Mouse (Mus musculus) kidney, adult 2 months (tissue): ENCODE measurements at regions not wholly inside any gene's neighbourhood (a gene's known extent, or its start where the extent isn't known, plus 50 kb on each side); places are given as distances from the start of the nearest gene placed in this dataset.

ENCODE experiments used
- DNase-seq: peaks from one replicate; pipeline ENCODE4 v3.0.0; 2021
- H3K27ac ChIP-seq: fragments of 200-500 bp; 2 replicates; pipeline ENCODE4 v1.5.1; 2012; ENCODE audit warnings: low read depth, low read length, control low read depth, inconsistent platforms; ENCODE audit not compliant: insufficient read depth
- H3K27me3 ChIP-seq: fragments of 200-500 bp; replicated peaks from 2 replicates; pipeline ENCODE4 v1.6.1; 2012; ENCODE audit warnings: mild to moderate bottlenecking, moderate library complexity, low read length, inconsistent platforms; ENCODE audit not compliant: control insufficient read depth, insufficient read depth
- H3K36me3 ChIP-seq: fragments of 200-500 bp; 2 replicates; pipeline ENCODE4 v1.6.1; 2012; ENCODE audit warnings: mild to moderate bottlenecking, moderate library complexity, low read length, inconsistent platforms; ENCODE audit not compliant: control insufficient read depth, insufficient read depth
- H3K4me1 ChIP-seq: fragments of 200-500 bp; 2 replicates; pipeline ENCODE4 v1.6.1; 2011; ENCODE audit warnings: low read length; ENCODE audit not compliant: control insufficient read depth, insufficient read depth
- H3K4me3 ChIP-seq: fragments of 200-500 bp; 2 replicates; pipeline ENCODE4 v1.5.1; 2011; ENCODE audit warnings: mild to moderate bottlenecking, low read depth, low read length, control low read depth; ENCODE audit not compliant: insufficient read depth
- CTCF ChIP-seq: fragments of 200-500 bp; conservative IDR thresholded peaks from 2 replicates; pipeline ENCODE4 v1.5.1; 2011; ENCODE audit warnings: low read depth, mild to moderate bottlenecking, control low read depth, low read length, moderate library complexity, mixed read lengths; ENCODE audit not compliant: insufficient read depth, insufficient read length
- POLR2A ChIP-seq: fragments of 200-500 bp; IDR thresholded peaks from one replicate; pipeline ENCODE4 v1.6.1; 2011; ENCODE audit warnings: low read depth, low read length, control low read depth
- WGBS: fragments of 180-500 bp; shearing (Covaris S2); methylation state at CpG from one replicate; pipeline ENCODE4 v1.1.7; 2018; 5-methylcytosine and 5-hydroxymethylcytosine counted together

DNA sequence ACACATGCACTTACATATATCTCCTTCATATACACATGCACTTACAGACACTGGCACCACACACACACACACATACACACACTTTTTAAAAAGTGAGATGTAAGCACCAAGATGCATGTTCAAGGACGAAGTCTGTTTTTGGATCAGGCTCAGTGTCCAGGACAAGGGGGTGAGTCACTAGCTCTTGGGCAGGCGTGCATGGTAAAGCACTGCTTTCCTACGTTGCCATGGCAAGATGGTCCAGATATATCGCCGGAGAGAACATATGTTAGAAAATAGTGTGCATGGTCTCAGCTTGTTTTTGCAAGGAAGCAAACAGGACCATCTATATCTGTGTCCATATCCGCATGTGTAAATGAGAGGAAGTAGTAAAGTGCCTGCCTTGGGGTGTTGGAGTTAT lies 77.0 kb upstream of the Kcng1 start:
- Histone ChIP-seq H3K4me1 (no peaks in the 10 kb centered on the region), H3K4me3 (no peak overlapping the region), H3K27me3 (no peaks in the 10 kb centered on the region), H3K36me3 (no peaks in the 10 kb centered on the region), H3K27ac (no peak overlapping the region)
- TF ChIP-seq POLR2A = no peak
- TF ChIP-seq CTCF = no peak
- no peak for DNase-seq
- 73% methylated on average over 6 of the region's 6 CpGs for WGBS

- no peak for TF ChIP-seq CTCF
- no peak for TF ChIP-seq POLR2A
- no peak overlapping the region for H3K4me3 ChIP-seq
- H3K27ac ChIP-seq = no peak overlapping the region
- DNase-seq = no peak
- no peaks in the 10 kb centered on the region for H3K36me3 ChIP-seq
- WGBS = 83% methylated on average over 6 of the region's 6 CpGs
- H3K27me3 ChIP-seq = no peaks in the 10 kb centered on the region
- H3K4me1 ChIP-seq = no peaks in the 10 kb centered on the region
These were observed 76.3 kb upstream of the Kcng1 start for GRCm38 (mm10) chr2:168357815-168358214.

DNA sequence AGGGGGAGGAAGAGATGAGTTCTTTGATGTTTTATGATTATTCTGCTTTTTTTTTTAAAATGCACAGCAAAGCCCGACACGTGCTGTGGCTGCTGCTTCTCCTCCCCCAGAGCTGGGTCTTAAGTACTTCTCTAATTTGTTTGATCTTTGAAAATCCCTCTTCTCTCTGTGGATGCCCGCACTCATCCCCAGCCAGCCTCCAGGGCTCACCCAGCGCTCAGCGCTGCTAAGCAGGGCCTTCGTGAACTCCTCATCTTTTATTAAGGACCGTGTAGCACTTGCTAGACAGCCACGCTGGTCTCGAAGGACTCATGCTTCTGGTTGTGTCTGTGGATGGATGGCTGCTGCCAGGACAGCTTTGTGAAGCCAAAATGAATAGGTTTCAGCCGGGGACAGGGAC lies 72.9 kb upstream of the Kcng1 start:
- no peak for DNase-seq
- H3K27me3 ChIP-seq = no peaks in the 10 kb centered on the region
- no peaks in the 10 kb centered on the region for H3K4me1 ChIP-seq
- no peaks in the 10 kb centered on the region for H3K36me3 ChIP-seq
- no peak overlapping the region for H3K27ac ChIP-seq
- WGBS = 47% methylated on average over 10 of the region's 10 CpGs
- TF ChIP-seq POLR2A = no peak
- no peak for TF ChIP-seq CTCF
- no peak overlapping the region for H3K4me3 ChIP-seq

- Histone ChIP-seq H3K36me3 (no peaks in the 10 kb centered on the region), H3K27ac (no peak overlapping the region), H3K4me3 (no peak overlapping the region), H3K4me1 (no peaks in the 10 kb centered on the region), H3K27me3 (no peaks in the 10 kb centered on the region)
- TF ChIP-seq CTCF = no peak
- no peak for DNase-seq
- whole genome bisulfite sequencing = 49% methylated on average over 5 of the region's 5 CpGs
These were observed 71.1 kb upstream of the Kcng1 start for GRCm38 (mm10) chr2:168352626-168353025.

- no peak overlapping the region for H3K27ac ChIP-seq
- no peak for DNase-seq
- no peaks in the 10 kb centered on the region for H3K36me3 ChIP-seq
- no peaks in the 10 kb centered on the region for H3K4me1 ChIP-seq
- no peak for TF ChIP-seq POLR2A
- no peak for TF ChIP-seq CTCF
- no peaks in the 10 kb centered on the region for H3K27me3 ChIP-seq
- 19% methylated on average over 3 of the region's 3 CpGs for WGBS
- H3K4me3 ChIP-seq = no peak overlapping the region
These were observed 70.7 kb upstream of the Kcng1 start for GRCm38 (mm10) chr2:168352194-168352593.

DNA sequence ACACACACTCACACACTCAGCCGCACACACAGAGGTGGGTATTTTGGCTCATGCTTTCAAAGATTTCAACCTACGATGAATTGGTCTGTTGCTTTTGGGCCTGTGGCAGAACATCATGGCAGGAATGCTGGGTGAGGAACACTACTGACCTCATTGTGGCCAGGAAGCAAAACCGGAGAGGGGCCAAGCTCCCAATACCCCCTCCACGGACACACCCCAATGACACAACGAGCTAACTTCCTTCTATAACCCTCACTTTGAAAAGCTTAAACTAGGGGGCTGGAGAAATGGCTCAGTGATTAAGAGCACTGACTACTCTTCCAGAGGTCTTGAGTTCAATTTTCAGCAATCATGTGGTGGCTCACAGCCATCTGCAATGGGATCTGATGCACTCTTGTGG lies 63.8 kb upstream of the Kcng1 start:
- Histone ChIP-seq H3K27ac (no peak overlapping the region), H3K4me1 (no peaks in the 10 kb centered on the region), H3K36me3 (no peaks in the 10 kb centered on the region), H3K27me3 (no peaks in the 10 kb centered on the region), H3K4me3 (no peak overlapping the region)
- TF ChIP-seq CTCF (no peak), POLR2A (no peak)
- no peak for DNase-seq
- 75% methylated on average over 5 of the region's 5 CpGs for WGBS

- H3K36me3 ChIP-seq = no peaks in the 10 kb centered on the region
- no peaks in the 10 kb centered on the region for H3K27me3 ChIP-seq
- no peak overlapping the region for H3K27ac ChIP-seq
- no peak for TF ChIP-seq POLR2A
- no peak for TF ChIP-seq CTCF
- no peaks in the 10 kb centered on the region for H3K4me1 ChIP-seq
- H3K4me3 ChIP-seq = no peak overlapping the region
- WGBS = 40% methylated on average over 7 of the region's 7 CpGs
- no peak for DNase-seq
These were observed 62.2 kb upstream of the Kcng1 start for GRCm38 (mm10) chr2:168343705-168344104.

DNA sequence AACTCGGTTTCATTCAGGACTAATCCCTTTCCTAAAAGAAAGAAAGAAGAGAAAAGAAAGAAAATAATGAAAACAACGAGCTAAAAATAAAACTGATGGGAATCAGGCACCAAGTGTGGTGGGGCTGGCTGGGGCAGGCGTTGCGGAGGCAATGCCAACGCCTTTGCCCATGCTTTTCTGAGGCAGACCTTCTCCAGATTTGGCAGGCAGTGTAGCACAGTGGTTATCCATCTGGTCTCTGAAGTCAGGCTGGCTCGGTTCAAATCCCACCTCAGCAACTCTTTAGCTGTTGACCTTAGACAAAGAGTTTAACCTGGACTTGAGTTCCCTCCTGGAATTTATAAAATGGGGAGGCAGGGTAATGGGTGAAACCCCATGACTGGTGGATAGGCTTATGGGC lies 57.3 kb upstream of the Kcng1 start:
- TF ChIP-seq CTCF (no peak), POLR2A (no peak)
- WGBS = 84% methylated on average over 6 of the region's 6 CpGs
- DNase-seq = no peak
- Histone ChIP-seq H3K4me3 (no peak overlapping the region), H3K36me3 (no peaks in the 10 kb centered on the region), H3K27ac (no peak overlapping the region), H3K27me3 (no peaks in the 10 kb centered on the region), H3K4me1 (no peaks in the 10 kb centered on the region)
